Mouse (Mus musculus) bone marrow macrophage, adult 2 months (primary cell): Measurements from ENCODE around the gene Pdxp. TPM values are rescaled to one million over a fixed set of nuclear protein-coding genes. Genes with fewer than 3 reads are reported as not detected.
A peak's percentile ranks its signal among the peaks of the same experiment; 100 is the strongest.

Experiments
- H3K27ac ChIP-seq: 2 replicates; pipeline ENCODE4 v1.5.1; 2012; ENCODE audit warnings: low read depth, low read length; ENCODE audit not compliant: insufficient read depth
- H3K4me1 ChIP-seq: 2 replicates; pipeline ENCODE4 v1.6.1; 2012; ENCODE audit warnings: low read length; ENCODE audit not compliant: control insufficient read depth, insufficient read depth
- H3K4me3 ChIP-seq: 2 replicates; pipeline ENCODE4 v1.5.1; 2012; ENCODE audit warnings: mild to moderate bottlenecking, low read length, moderate library complexity; ENCODE audit not compliant: insufficient read depth
- CTCF ChIP-seq: IDR thresholded peaks from 2 replicates; pipeline ENCODE4 v1.5.1; 2012; ENCODE audit warnings: low read depth, mild to moderate bottlenecking, low read length, moderate library complexity
- POLR2A ChIP-seq: IDR thresholded peaks from 2 replicates; pipeline ENCODE4 v1.6.1; 2012; ENCODE audit warnings: mild to moderate bottlenecking, low read depth, low read length, borderline replicate concordance
- polyA plus RNA-seq: library from polyadenylated mRNA; stranded (reverse); fragments of >200 nt; gene quantifications from 2 replicates; pipeline ENCODE4 v1.2.4, GENCODE M21; 2012; ENCODE audit not compliant: missing spikeins, insufficient read depth, insufficient read length

Pdxp gene
- polyA plus RNA-seq, 1 experiment, result 2.3 TPM

DNA sequence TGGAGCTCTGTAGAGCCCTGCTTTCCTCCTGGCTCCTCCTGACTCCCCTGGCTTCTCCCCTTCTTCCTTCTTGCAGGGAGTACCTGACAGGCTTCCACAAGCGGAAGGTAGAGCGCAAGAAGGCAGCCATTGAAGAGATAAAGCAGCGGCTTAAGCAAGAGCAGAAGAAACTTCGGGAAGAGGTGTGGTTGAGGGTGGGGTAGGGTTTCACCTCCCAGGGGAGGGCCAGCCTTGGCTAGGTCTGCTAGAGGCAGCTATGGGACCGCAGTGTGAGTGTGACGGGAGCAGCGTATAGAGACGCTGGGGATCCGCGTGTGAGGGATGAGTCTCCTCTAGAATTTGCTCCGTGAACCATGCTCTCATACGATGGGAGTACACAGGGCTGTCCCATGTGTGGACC, 22.7 kb downstream of the Pdxp start:
- Histone ChIP-seq H3K27ac (no peak overlapping the region), H3K4me3 (no peak overlapping the region), H3K4me1 (peaks cover 7% of the 10 kb centered on the region)
- TF ChIP-seq POLR2A (no peak), CTCF (no peak)

DNA sequence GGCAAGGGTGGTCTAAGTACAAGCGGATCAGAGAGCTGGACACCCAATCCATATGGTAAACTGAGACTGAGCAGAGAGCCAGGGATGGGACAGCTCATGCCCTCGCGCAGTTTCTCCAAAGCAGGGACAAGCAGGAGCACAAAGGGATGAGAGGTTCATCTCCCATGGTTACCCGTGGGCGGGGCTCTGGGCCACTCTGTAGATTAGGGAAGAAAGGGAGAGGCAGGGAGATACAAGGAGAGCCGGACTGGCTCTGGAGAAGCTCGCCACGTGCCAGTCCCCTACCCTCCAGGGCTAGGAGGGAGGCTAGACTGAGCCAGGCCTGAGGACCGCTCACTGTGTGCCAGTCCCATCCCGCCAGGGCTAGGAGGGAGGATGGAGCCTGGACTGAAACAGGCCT, 23.6 kb downstream of the Pdxp start:
- Histone ChIP-seq H3K4me1 (peaks cover 7% of the 10 kb centered on the region), H3K27ac (no peak overlapping the region), H3K4me3 (no peak overlapping the region)
- TF ChIP-seq POLR2A (no peak), CTCF (no peak)

DNA sequence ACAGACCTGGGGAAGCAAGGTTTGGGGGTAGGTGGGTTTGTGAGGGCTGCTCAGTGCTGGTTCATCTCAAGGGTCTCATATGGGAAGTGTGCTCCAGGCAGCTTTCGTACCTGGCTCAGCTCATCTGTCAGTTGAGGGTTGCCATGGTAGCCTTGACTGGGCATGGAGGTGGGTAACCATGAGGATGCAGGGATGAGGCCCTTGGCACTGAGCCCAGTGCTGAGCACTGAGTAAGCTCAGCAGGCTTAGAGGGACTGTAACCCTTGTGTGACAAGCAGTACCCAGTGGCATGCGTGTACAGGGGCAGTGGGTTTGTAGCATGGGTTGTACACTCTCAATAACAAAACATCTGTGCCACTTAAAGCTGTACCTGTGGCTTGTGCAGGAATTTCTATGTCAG, 24.2 kb downstream of the Pdxp start:
- Histone ChIP-seq H3K27ac (no peak overlapping the region), H3K4me3 (no peak overlapping the region), H3K4me1 (peaks cover 7% of the 10 kb centered on the region)
- TF ChIP-seq POLR2A, result no peak
- no peak for TF ChIP-seq CTCF

DNA sequence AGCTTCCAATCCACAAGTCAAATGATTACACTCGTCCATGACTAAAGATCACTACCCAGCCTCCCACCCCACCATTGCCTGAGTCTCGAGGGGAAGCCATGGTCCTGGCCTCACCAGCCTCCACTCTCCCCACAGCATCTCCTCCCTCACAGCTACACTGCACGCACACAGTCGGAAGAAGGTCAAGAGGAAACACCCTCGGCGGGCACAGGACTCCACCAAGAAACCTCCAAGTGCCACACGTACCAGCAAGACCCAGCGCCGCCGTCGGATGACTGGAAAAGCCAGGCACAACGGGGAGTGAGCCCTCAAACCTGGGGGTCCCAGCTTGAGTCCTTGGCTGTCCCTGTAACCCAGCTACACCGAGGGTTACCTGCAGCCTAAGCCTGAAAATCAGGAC, 26.6 kb downstream of the Pdxp start:
- Histone ChIP-seq H3K27ac (no peak overlapping the region), H3K4me3 (no peak overlapping the region), H3K4me1 (peaks cover 5% of the 10 kb centered on the region; the same call in 1 of the 2 replicates)
- no peak for TF ChIP-seq POLR2A

DNA sequence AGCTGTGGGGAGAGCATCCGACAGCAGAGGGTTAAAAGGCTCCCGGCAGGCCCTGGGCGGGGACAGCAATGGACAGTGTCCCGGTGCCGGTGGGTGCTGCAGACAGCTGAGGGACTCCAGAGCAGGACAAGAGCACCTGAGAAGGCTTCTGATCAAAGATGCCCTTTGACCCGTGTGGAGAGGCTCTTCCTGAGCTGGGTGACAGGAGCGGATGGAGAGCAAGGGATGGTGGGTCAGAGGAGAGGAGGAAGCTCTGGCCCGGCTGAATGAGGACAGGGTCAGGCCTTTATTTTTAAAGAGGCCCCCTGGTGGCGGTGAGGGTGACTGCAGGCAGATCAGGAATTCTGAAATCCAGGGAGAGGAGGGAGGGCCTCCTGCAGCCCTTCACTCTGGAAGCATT, 28.9 kb downstream of the Pdxp start:
- no peak overlapping the region for H3K4me3 ChIP-seq
- no peak overlapping the region for H3K27ac ChIP-seq
- H3K4me1 ChIP-seq, result no peaks in the 10 kb centered on the region
- TF ChIP-seq POLR2A (no peak), CTCF (peak; percentile 71)

DNA sequence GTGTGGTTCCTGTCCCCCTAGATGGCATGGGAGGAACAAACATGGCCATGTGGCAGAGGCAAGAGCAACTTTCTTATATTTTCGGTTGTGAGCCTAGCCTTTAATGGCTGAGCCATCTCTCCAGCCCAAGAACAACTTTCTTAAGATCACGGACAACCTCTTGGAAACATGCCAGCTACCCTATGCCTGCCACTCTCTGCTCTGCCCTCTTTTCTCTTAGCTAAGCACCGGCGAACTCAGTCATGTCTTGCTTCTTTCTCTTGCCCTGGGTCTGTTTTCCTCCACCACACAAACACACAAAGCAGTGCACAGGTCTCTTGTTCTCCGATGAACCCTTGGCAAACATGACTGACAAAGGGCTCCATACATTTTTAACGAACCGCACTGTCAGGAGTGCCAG, 32.5 kb downstream of the Pdxp start:
- Histone ChIP-seq H3K27ac (no peak overlapping the region), H3K4me3 (no peak overlapping the region), H3K4me1 (peaks cover 5% of the 10 kb centered on the region; the same call in 1 of the 2 replicates)
- TF ChIP-seq CTCF (0 out of 2 replicates have a peak, but pooled peaks have one; percentile 10), POLR2A (no peak)

DNA sequence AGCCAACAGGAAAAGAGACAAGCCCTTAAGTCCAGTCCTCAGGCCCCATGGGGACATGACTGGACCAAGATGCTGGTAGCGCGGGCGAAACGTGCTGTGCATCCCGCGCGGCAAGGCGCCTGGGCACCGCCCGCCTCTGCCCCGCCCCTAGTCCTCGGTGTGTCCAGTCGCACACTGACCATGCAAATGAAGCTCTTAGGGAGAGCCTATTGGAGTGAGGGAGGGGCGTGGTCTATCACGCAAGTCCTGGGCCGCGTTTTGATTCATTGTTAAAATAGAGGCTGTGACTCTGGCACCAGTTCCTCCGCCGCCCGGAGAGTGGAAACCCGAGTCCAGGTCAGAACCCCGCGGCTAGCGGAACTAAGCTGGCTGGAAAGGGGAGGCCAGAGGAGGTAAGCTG, 33.9 kb downstream of the Pdxp start, which contains the start of gene Triobp:
Gene Triobp, plus strand, starts transcription at position 68 of the 400 bp plus-strand sequence.
- peak within 1 kb of the TSS; percentile 11; the same call in 1 of the 2 replicates for H3K4me3 ChIP-seq
- TF ChIP-seq POLR2A (no peak), CTCF (no peak)

DNA sequence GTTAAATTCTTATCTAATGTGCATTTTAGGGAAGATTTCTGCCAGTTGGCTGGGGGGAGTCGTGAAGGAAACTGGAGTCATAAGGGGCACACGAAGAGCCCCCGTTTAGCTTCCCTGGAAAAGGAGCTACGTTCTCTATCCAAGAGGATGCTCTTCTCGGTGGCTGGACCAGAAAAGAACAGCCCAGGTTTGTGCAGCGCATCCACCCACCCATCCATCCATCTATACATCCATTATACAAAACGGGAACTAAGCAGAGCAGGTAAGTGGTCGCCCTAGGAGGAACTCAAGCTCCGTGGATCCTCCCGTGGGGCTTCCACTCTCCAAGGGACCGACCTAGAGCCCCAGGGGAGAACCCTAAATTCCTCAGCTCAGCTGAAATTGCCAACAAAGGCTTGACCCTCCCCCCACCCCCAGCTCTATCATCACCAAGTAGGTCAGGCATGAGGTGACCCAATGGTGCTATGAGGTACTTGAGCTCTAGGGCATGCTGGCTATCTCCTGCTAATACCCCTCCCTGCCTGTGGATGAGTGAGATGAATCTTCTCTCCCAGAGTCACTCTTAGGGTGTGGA, 34.5 kb downstream of the Pdxp start:
- H3K4me3 ChIP-seq, result peak overlapping the region; percentile 11; the same call in 1 of the 2 replicates
- TF ChIP-seq POLR2A, result no peak
- TF ChIP-seq CTCF, result no peak
- H3K27ac ChIP-seq, result no peak overlapping the region
- H3K4me1 ChIP-seq, result peaks cover 5% of the 10 kb centered on the region; the same call in 1 of the 2 replicates

More for the DNA sequence above, 33.9 kb downstream of the Pdxp start, which contains the start of gene Triobp:
- Histone ChIP-seq H3K4me1 (peaks cover 5% of the 10 kb centered on the region; the same call in 1 of the 2 replicates), H3K27ac (no peak within 1 kb of the TSS)

DNA sequence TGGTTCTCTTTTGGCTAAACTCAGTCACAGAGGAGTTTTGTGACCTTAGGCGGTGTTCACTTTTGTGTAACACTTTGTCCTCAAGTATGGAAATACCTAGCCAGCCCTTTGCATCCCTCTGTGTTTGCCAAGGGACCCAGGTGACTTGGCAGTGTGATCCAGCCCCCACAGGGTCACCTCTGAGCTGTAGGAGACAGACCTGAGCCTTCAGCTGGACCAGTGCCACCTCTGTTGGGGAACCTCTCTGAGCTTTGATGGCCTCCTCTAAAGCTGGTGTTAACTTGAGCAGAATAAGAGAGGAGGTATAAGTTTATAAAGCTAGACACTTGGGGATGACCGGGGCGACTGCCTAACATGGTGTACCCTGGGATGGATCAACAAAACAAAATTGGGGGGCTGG, 35.2 kb downstream of the Pdxp start:
- Histone ChIP-seq H3K4me1 (peaks cover 5% of the 10 kb centered on the region; the same call in 1 of the 2 replicates), H3K4me3 (no peak overlapping the region), H3K27ac (no peak overlapping the region)
- TF ChIP-seq CTCF, result no peak
- TF ChIP-seq POLR2A, result no peak

DNA sequence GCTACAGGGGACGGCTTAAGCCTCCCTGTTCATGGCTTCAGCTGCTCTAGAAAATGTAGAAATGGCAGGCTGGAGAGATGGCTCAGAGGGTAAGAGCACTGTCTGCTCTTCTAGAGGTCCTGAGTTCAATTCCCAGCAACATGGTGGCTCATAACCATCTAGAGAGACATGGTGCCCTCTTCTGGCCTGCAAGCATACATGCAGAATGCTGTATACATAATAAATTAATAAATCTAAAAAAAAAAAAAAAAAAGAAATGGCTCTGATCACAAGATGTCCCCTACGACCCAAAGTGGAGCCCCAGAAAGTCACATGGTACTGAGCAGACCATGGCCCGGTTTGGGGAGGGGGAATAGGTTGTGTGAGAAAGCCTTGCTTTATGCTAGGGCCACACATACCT, 41.9 kb downstream of the Pdxp start:
- no peak for TF ChIP-seq POLR2A
- TF ChIP-seq CTCF, result no peak
- Histone ChIP-seq H3K4me3 (no peak overlapping the region), H3K27ac (no peak overlapping the region), H3K4me1 (peaks cover 4% of the 10 kb centered on the region)
